9 mouse cellular contexts compared by ENCODE assay signal in genomic region chr5:71700468-71701272, GRCm38 (mm10). TPM values are rescaled to one million over a fixed set of nuclear protein-coding genes. Genes with fewer than 3 reads are reported as not detected.
DNase-seq lines count a peak whose midpoint lies in the region; ATAC-seq and TF ChIP-seq lines count a peak whose summit lies in the region.
"Had no signal": no experiment of that assay in that cellular context is flagged by ENCODE, and none has a peak within 500 bp of the region (broad histone marks: within the 10 kb centered on the region; RNA-seq: fewer than 3 reads in every experiment).

No protein-coding gene starts in this region.

- H3K4me1 ChIP-seq in E14TG2a.4 (replicated peaks; ENCODE audit: low read depth, low read length), result no peaks in the 10 kb centered on the region; the same call in 1 of the 2 replicates
- peaks cover 3% of the 10 kb centered on the region; the same call in 1 of the 2 replicates for H3K4me1 ChIP-seq in forebrain, embryonic 14.5 days (ENCODE audit: control insufficient read depth, insufficient read depth, low read length)
- 0 out of 2 replicates have a peak, but pooled peaks cover 3% of the 10 kb centered on the region for H3K4me1 ChIP-seq in lung, adult 2 months (ENCODE audit: control insufficient read depth, insufficient read depth, low read length)

- H3K9me3 ChIP-seq in E14TG2a.4 (ENCODE audit: low read length), result no peaks in the 10 kb centered on the region
- H3K9me3 ChIP-seq in forebrain, embryonic 14.5 days (replicated peaks; ENCODE audit: control insufficient read depth, low read length), result no peaks in the 10 kb centered on the region

- H3K27me3 ChIP-seq in E14TG2a.4 (ENCODE audit: insufficient read depth, low read length), result peaks cover 25% of the 10 kb centered on the region
- no peaks in the 10 kb centered on the region for H3K27me3 ChIP-seq in forebrain, embryonic 14.5 days (replicated peaks; ENCODE audit: control insufficient read depth, insufficient read depth, low read length)

- intact Hi-C loops in heart, postnatal 25 days (cut with DNase I), result loop anchor here (10.0 kb wide), 1 partner anchor 196 kb away; no protein-coding TSS in a partner anchor

- ATAC-seq in forebrain, embryonic 14.5 days, result peak; percentile 90

- peak overlapping the region; percentile 61 for H3K9ac ChIP-seq in forebrain, embryonic 14.5 days (ENCODE audit: low read length)

- no peak for TF ChIP-seq CTCF in E14TG2a.4 (conservative IDR thresholded peaks at IDR 0.05; ENCODE audit: low read length)
- no peak for TF ChIP-seq CTCF in lung, adult 2 months (IDR thresholded peaks at IDR 0.05; ENCODE audit: insufficient read depth, low read length)

- peak overlapping the region; percentile 76 for H3K4me3 ChIP-seq in E14TG2a.4 (replicated peaks; ENCODE audit: low read length)
- peak overlapping the region; percentile 46 for H3K4me3 ChIP-seq in forebrain, embryonic 14.5 days (ENCODE audit: low read depth, low read length)
- peak overlapping the region; percentile 5 for H3K4me3 ChIP-seq in lung, adult 2 months (replicated peaks; ENCODE audit: extremely low read depth, low read depth, low read length)
- H3K4me3 ChIP-seq: myocyte had no signal

- no peaks in the 10 kb centered on the region for H3K36me3 ChIP-seq in E14TG2a.4 (ENCODE audit: insufficient read depth, low read length)
- no peaks in the 10 kb centered on the region for H3K36me3 ChIP-seq in forebrain, embryonic 14.5 days (ENCODE audit: control insufficient read depth, insufficient read depth, low read length)

- peak overlapping the region; percentile 94 for H3K4me2 ChIP-seq in forebrain, embryonic 14.5 days (ENCODE audit: low read length)

- H3K27ac ChIP-seq in forebrain, embryonic 14.5 days (ENCODE audit: low read depth, low read length), result 0 out of 2 replicates have a peak overlapping the region, but pooled peaks have one; percentile 21

- peak; percentile 41 for DNase-seq in cerebellum, adult 11 months
- peak; percentile 68 for DNase-seq in forebrain, embryonic 14.5 days (ENCODE audit: low spot score)
- DNase-seq in heart, postnatal 25 days (ENCODE audit: low spot score), result peak; percentile 1
- DNase-seq in layer of hippocampus, adult 8-10 months (ENCODE audit: low spot score in 2 of 2), result peak; percentile 53 to 70
- DNase-seq in lung, adult 2 months, result peak; percentile 3
- peak; percentile 65 for DNase-seq in ovary, postnatal 36 days (ENCODE audit: low spot score)
- DNase-seq in thymus, postnatal 0 days (ENCODE audit: low spot score), result no peak

- WGBS in forebrain, embryonic 14.5 days, result under 1% methylated on average over 46 of the region's 46 CpGs
- whole genome bisulfite sequencing in lung, adult 2 months, result under 1% methylated on average over 46 of the region's 46 CpGs

- TF ChIP-seq POLR2A in lung, adult 2 months (IDR thresholded peaks at IDR 0.05; ENCODE audit: borderline replicate concordance, extremely low read depth, low read depth, low read length), result no peak

RNA-seq across cellular contexts. Expression of gene Gabra4, which starts 42.6 kb away (rescaled TPM):
- polyA plus RNA-seq in forebrain, embryonic 14.5 days (2014; fragmentation: Nextera tagmentation; extraction: Ambion mirVana), result 13.2 and 17.4 TPM in 2 replicates
- under 1 TPM in 1 of 2 experiments, not detected in 1; 0.11 TPM for total RNA-seq in heart, postnatal 25 days (2021)
- 10 to 100 TPM; 74.0 to 87.0 (median 79.8) TPM for total RNA-seq in layer of hippocampus, adult 8-10 months (2022)
- polyA plus RNA-seq in lung, adult 2 months (2012; rRNA removed), result 0.18 and 0.22 TPM in 2 replicates
- polyA plus RNA-seq in thymus, postnatal 0 days (2015; fragmentation: Nextera tagmentation; extraction: Ambion mirVana), result 0.07 and 0.09 TPM in 2 replicates
- polyA plus RNA-seq: myocyte had no signal

RNA-seq across cellular contexts. Expression of gene Gabrb1, which starts 42.8 kb away (rescaled TPM):
- 8.5 and 17.5 TPM in 2 replicates for polyA plus RNA-seq in forebrain, embryonic 14.5 days (2014; fragmentation: Nextera tagmentation; extraction: Ambion mirVana)
- total RNA-seq in heart, postnatal 25 days (2021), result under 1 TPM in 1 of 2 experiments, not detected in 1; 0.03 TPM
- 100 to 1,000 TPM; 125 to 141 (median 133) TPM for total RNA-seq in layer of hippocampus, adult 8-10 months (2022)
- polyA plus RNA-seq in lung, adult 2 months (2012; rRNA removed), result 0.02 TPM in 1 of 2 replicates, not detected in the other
- polyA plus RNA-seq in thymus, postnatal 0 days (2015; fragmentation: Nextera tagmentation; extraction: Ambion mirVana), result 0.03 and 0.22 TPM in 2 replicates

Comparison
In these comparisons a context has a peak if more than half of its experiments do, and no peak if none do; other contexts are left out.
1. H3K4me3 ChIP-seq: peak in every context shown above with its lines; median percentile 76 in E14TG2a.4; 46 in forebrain, embryonic 14.5 days; 5 in lung, adult 2 months.
2. RNA of gene Gabra4, which starts 42.6 kb away (polyA plus RNA-seq): 13.2 to 17.4 TPM in forebrain, embryonic 14.5 days; 0.18 to 0.22 TPM in lung, adult 2 months and 0.07 to 0.09 TPM in thymus, postnatal 0 days; every median in the first group is over 10 times any median in the second.